Mouse (Mus musculus) thymus, adult 2 months (tissue): ENCODE measurements at regions not wholly inside any gene's neighbourhood (a gene's known extent, or its start where the extent isn't known, plus 50 kb on each side); places are given as distances from the start of the nearest gene placed in this dataset.

Experiments used
- CTCF ChIP-seq: fragments of 200-500 bp; IDR thresholded peaks from 2 replicates; pipeline ENCODE4 v1.5.1; 2012; ENCODE audit warnings: mild to moderate bottlenecking, control low read depth, low read length, moderate library complexity, borderline replicate concordance; ENCODE audit not compliant: control insufficient read depth, poor library complexity, insufficient read depth; ENCODE audit errors: extremely low read depth
- POLR2A ChIP-seq: fragments of 200-500 bp; IDR thresholded peaks from 2 replicates; pipeline ENCODE4 v1.6.1; 2012; ENCODE audit warnings: mild to moderate bottlenecking, low read length, control low read depth, moderate library complexity; ENCODE audit not compliant: control insufficient read depth, poor library complexity, insufficient read depth; ENCODE audit errors: extremely low read depth

DNA sequence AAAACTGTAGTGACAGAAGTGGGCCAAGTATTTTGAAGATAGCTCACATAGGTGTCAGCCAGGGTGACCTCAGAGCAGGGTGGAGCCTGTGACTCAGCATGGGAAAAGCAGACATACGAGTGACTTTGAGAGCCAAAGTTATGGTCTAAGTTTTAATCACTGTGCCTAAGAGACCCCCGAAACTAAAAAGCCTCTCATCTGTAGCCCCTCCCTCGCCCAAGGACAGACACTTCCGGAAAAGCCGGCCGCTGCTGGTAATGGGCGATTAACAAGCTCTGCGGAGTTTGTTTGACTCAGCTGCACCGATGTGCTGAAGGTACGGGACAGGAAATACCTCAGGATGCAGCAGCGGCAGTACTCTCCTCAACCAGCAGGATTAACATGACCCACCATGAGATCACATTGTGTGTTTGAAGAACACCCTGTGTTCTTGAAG lies 182.1 kb upstream of the Foxn2 start:
- TF ChIP-seq POLR2A (no peak), CTCF (0 out of 2 replicates have a peak, but pooled peaks have one; percentile 16)
